ENCODE assay signal across 26 mouse cellular contexts in genomic region chr6:88605235-88605634, GRCm38 (mm10). TPM values are rescaled to one million over a fixed set of nuclear protein-coding genes. Genes with fewer than 3 reads are reported as not detected.
DNase-seq lines count a peak whose midpoint lies in the region; ATAC-seq lines count a peak whose summit lies in the region.
"Had no signal": no experiment of that assay in that cellular context is flagged by ENCODE, and none has a peak within 500 bp of the region (broad histone marks: within the 10 kb centered on the region; RNA-seq: fewer than 3 reads in every experiment).

No protein-coding gene starts in this region.

- H3K4me1 ChIP-seq in forebrain, embryonic 15.5 days = 0 out of 2 replicates have a peak, but pooled peaks cover 6% of the 10 kb centered on the region
- no peaks in the 10 kb centered on the region for H3K4me1 ChIP-seq in forebrain, embryonic 14.5 days (ENCODE audit: control insufficient read depth, insufficient read depth, low read length)
- H3K4me1 ChIP-seq: forebrain, embryonic 13.5 days had no signal

- H3K36me3 ChIP-seq in forebrain, embryonic 15.5 days = no peaks in the 10 kb centered on the region
- no peaks in the 10 kb centered on the region for H3K36me3 ChIP-seq in forebrain, embryonic 14.5 days (ENCODE audit: control insufficient read depth, insufficient read depth, low read length)
- H3K36me3 ChIP-seq: heart, embryonic 10.5 days; heart, embryonic 13.5 days had no signal

- H3K4me3 ChIP-seq in forebrain, embryonic 15.5 days = no peak overlapping the region
- H3K4me3 ChIP-seq in forebrain, embryonic 14.5 days (ENCODE audit: low read depth, low read length) = no peak overlapping the region
- H3K4me3 ChIP-seq: forebrain, embryonic 13.5 days; heart, adult 2 months; heart, embryonic 10.5 days; heart, embryonic 13.5 days had no signal

- DNase-seq in forebrain, embryonic 14.5 days (ENCODE audit: low spot score) = no peak
- no peak for DNase-seq in frontal cortex, postnatal 14 days (ENCODE audit: low spot score in 2 of 2)
- peak; percentile 34 for DNase-seq in right cerebral cortex, adult 18-20 months
- no peak for DNase-seq in right cerebral cortex, postnatal 36 days (ENCODE audit: low spot score in 2 of 2)
- no peak for DNase-seq in adrenal gland, adult 2 months
- DNase-seq: adrenal gland, postnatal 14 days; cerebellum, adult 11-12 months; cerebellum, adult 8-10 months; cerebellum, postnatal 10 days; cerebellum, postnatal 36 days; gastrocnemius, postnatal 10 days; gastrocnemius, postnatal 36 days; heart, adult 2 months; heart, postnatal 14 days; heart, postnatal 4 days had no signal

- H3K9me3 ChIP-seq in forebrain, embryonic 15.5 days = no peaks in the 10 kb centered on the region
- H3K9me3 ChIP-seq in forebrain, embryonic 14.5 days (replicated peaks; ENCODE audit: control insufficient read depth, low read length) = no peaks in the 10 kb centered on the region
- H3K9me3 ChIP-seq: forebrain, embryonic 13.5 days; heart, embryonic 10.5 days; heart, embryonic 13.5 days had no signal

- no peak for ATAC-seq in forebrain, embryonic 15.5 days (replicated peaks)
- no peak for ATAC-seq in forebrain, embryonic 14.5 days
- peak; percentile 77 for ATAC-seq in frontal cortex, adult (ENCODE audit: low TSS enrichment)
- ATAC-seq: forebrain, embryonic 13.5 days; hindbrain, postnatal 0 days; inflammation-experienced regulatory T-cells, adult 6 months; intestine, embryonic 16.5 days had no signal

- WGBS in forebrain, embryonic 15.5 days = 78% methylated on average over 2 of the region's 2 CpGs
- WGBS in forebrain, embryonic 14.5 days = 70% methylated on average over 2 of the region's 2 CpGs

- no peaks in the 10 kb centered on the region for H3K27me3 ChIP-seq in forebrain, embryonic 15.5 days
- H3K27me3 ChIP-seq in forebrain, embryonic 14.5 days (replicated peaks; ENCODE audit: control insufficient read depth, insufficient read depth, low read length) = no peaks in the 10 kb centered on the region
- H3K27me3 ChIP-seq: forebrain, embryonic 13.5 days; heart, embryonic 13.5 days had no signal

- no peak overlapping the region for H3K4me2 ChIP-seq in forebrain, embryonic 15.5 days (replicated peaks)
- no peak overlapping the region for H3K4me2 ChIP-seq in forebrain, embryonic 14.5 days (ENCODE audit: low read length)
- H3K4me2 ChIP-seq: forebrain, embryonic 13.5 days; heart, embryonic 13.5 days; hindbrain, embryonic 14.5 days had no signal

- H3K9ac ChIP-seq in forebrain, embryonic 15.5 days (replicated peaks) = no peak overlapping the region
- H3K9ac ChIP-seq in forebrain, embryonic 14.5 days (ENCODE audit: low read length) = no peak overlapping the region
- H3K9ac ChIP-seq: forebrain, embryonic 13.5 days; heart, embryonic 13.5 days; hindbrain, embryonic 14.5 days had no signal

- peak overlapping the region; percentile 47 for H3K27ac ChIP-seq in forebrain, embryonic 15.5 days (replicated peaks)
- H3K27ac ChIP-seq in forebrain, embryonic 14.5 days (ENCODE audit: low read depth, low read length) = no peak overlapping the region
- H3K27ac ChIP-seq: forebrain, embryonic 13.5 days; heart, adult 2 months; heart, embryonic 10.5 days; heart, embryonic 13.5 days; hindbrain, embryonic 14.5 days; hindbrain, postnatal 0 days had no signal

RNA-seq across cellular contexts. Expression of gene Kbtbd12, which starts 32.5 kb away (rescaled TPM):
- 0.20 TPM in 1 of 2 replicates, not detected in the other for polyA plus RNA-seq in forebrain, embryonic 15.5 days (2015; fragmentation: Nextera tagmentation; extraction: Ambion mirVana)
- polyA plus RNA-seq in forebrain, embryonic 14.5 days (2014; fragmentation: Nextera tagmentation; extraction: Ambion mirVana) = 0.20 TPM in 1 of 2 replicates, not detected in the other
- 1 to 10 TPM in 1 of 2 experiments, under 1 TPM in 1; 0.84 to 1.1 TPM for total RNA-seq in adrenal gland, adult 2 months (2021)
- polyA plus RNA-seq in adrenal gland, adult 2 months (2012; rRNA removed) = 0.06 TPM in 1 of 2 replicates, not detected in the other
- polyA plus RNA-seq: embryonic facial prominence, embryonic 11.5 days; forebrain, embryonic 13.5 days; hindbrain, embryonic 11.5 days; inflammation-experienced regulatory T-cells, adult 6 months had no signal
